Mouse (Mus musculus) small intestine, adult 2 months (tissue): ENCODE data around the gene Cd2ap.
A peak's percentile ranks its signal among the peaks of the same experiment; 100 is the strongest.

Experiments used
- CTCF ChIP-seq: fragments of 200-500 bp; IDR thresholded peaks from 2 replicates; pipeline ENCODE4 v1.5.1; 2012; ENCODE audit warnings: low read depth, mild to moderate bottlenecking, control low read depth, inconsistent platforms, low read length, moderate library complexity, mixed read lengths; ENCODE audit not compliant: insufficient replicate concordance, insufficient read length; ENCODE audit errors: extremely low read depth
- POLR2A ChIP-seq: fragments of 200-500 bp; IDR thresholded peaks from 2 replicates; pipeline ENCODE4 v1.6.1; 2012; ENCODE audit warnings: low read depth, mild to moderate bottlenecking, control low read depth, inconsistent platforms, low read length, moderate library complexity

DNA sequence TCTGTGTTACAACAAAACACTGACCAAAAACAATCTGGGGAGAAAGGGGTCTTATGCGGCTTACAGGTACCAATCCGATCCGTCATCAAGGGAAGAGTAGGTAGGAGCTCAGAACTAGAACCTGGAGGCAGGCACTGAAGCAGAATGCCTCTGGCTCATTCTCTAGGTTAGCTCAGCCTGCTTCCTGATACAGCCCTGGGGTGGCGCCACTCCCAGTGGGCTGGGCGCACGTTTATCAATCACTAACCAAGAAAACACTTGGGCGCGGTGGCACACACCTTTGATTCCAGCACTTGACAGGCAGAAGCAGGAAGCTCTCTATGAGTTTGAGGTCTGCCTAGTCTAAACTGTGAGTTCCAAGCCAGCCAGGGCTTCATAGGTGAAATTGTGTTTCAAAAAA, 7.3 kb upstream of the Cd2ap start:
- TF ChIP-seq POLR2A: peak; percentile 20; the same call in 1 of the 2 replicates
- TF ChIP-seq CTCF: no peak; the same call in 1 of the 2 replicates
